Mouse (Mus musculus): ENCODE results near the gene Smarcc1. TPM values are rescaled to one million over a fixed set of nuclear protein-coding genes. Genes with fewer than 3 reads are reported as not detected.
"Not testable (repeated sequence)": the region's sequence is repeated elsewhere in the genome, so short reads cannot be mapped to it uniquely, and the experiment has no call there.

Smarcc1 gene
- total RNA-seq, 2 experiments from 2014 or later: 19.8 to 23.8 TPM

- intact Hi-C loops (cut with DNase I; ENCODE audit: low total_unique reads); DNase-seq: not testable (repeated sequence)
Measured at GRCm38 (mm10) chr9:110124008-110124540, 6.6 kb downstream of the Smarcc1 start.

- intact Hi-C loops (cut with DNase I; ENCODE audit: low total_unique reads): no loop called here
- DNase-seq: no peak
Measured at GRCm38 (mm10) chr9:110130896-110131524, 13.5 kb downstream of the Smarcc1 start.

GRCm38 (mm10) chr9:110131525-110132197 is 14.2 kb downstream of the Smarcc1 start:
- peak; percentile 100 for DNase-seq
- intact Hi-C loops (cut with DNase I; ENCODE audit: low total_unique reads): no loop called here

- no peak for DNase-seq
- intact Hi-C loops (cut with DNase I; ENCODE audit: low total_unique reads): no loop called here
Measured at GRCm38 (mm10) chr9:110132201-110132605, 14.7 kb downstream of the Smarcc1 start.

- intact Hi-C loops (cut with DNase I; ENCODE audit: low total_unique reads): no loop called here
- no peak for DNase-seq
Measured at GRCm38 (mm10) chr9:110132921-110133320, 15.4 kb downstream of the Smarcc1 start.

GRCm38 (mm10) chr9:110134176-110134575 is 16.7 kb downstream of the Smarcc1 start:
- DNase-seq: no peak
- intact Hi-C loops (cut with DNase I; ENCODE audit: low total_unique reads): no loop called here

- no peak for DNase-seq
- intact Hi-C loops (cut with DNase I; ENCODE audit: low total_unique reads): no loop called here
Measured at GRCm38 (mm10) chr9:110139119-110139518, 21.6 kb downstream of the Smarcc1 start.

- intact Hi-C loops (cut with DNase I; ENCODE audit: low total_unique reads): no loop called here
- no peak for DNase-seq
Measured at GRCm38 (mm10) chr9:110142097-110142496, 24.6 kb downstream of the Smarcc1 start.

- DNase-seq: no peak
- intact Hi-C loops (cut with DNase I; ENCODE audit: low total_unique reads): no loop called here
Measured at GRCm38 (mm10) chr9:110148598-110148997, 31.1 kb downstream of the Smarcc1 start.

- DNase-seq: no peak
- intact Hi-C loops (cut with DNase I; ENCODE audit: low total_unique reads): no loop called here
Measured at GRCm38 (mm10) chr9:110159036-110159435, 41.5 kb downstream of the Smarcc1 start.

- intact Hi-C loops (cut with DNase I; ENCODE audit: low total_unique reads); DNase-seq: not testable (repeated sequence)
Measured at GRCm38 (mm10) chr9:110160486-110160885, 43.0 kb downstream of the Smarcc1 start.

- intact Hi-C loops (cut with DNase I; ENCODE audit: low total_unique reads): no loop called here
Measured at GRCm38 (mm10) chr9:110162441-110162840, 44.9 kb downstream of the Smarcc1 start.

GRCm38 (mm10) chr9:110163071-110163470 is 45.6 kb downstream of the Smarcc1 start:
- intact Hi-C loops (cut with DNase I; ENCODE audit: low total_unique reads): no loop called here
- DNase-seq: no peak

More at GRCm38 (mm10) chr9:110162441-110162840, 44.9 kb downstream of the Smarcc1 start:
- no peak for DNase-seq

- DNase-seq: no peak
- intact Hi-C loops (cut with DNase I; ENCODE audit: low total_unique reads): loop anchor here (5.0 to 10.0 kb wide), 2 partner anchors 124 to 279 kb away; no protein-coding TSS in a partner anchor
Measured at GRCm38 (mm10) chr9:110170858-110171257, 53.4 kb downstream of the Smarcc1 start.

GRCm38 (mm10) chr9:110199870-110200269 is 82.4 kb downstream of the Smarcc1 start:
- intact Hi-C loops (cut with DNase I; ENCODE audit: low total_unique reads): no loop called here
- DNase-seq: no peak

- DNase-seq: no peak
- intact Hi-C loops (cut with DNase I; ENCODE audit: low total_unique reads): no loop called here
Measured at GRCm38 (mm10) chr9:110205526-110206404, 88.3 kb downstream of the Smarcc1 start.

- intact Hi-C loops (cut with DNase I; ENCODE audit: low total_unique reads): no loop called here
- no peak for DNase-seq
Measured at GRCm38 (mm10) chr9:110206437-110206836, 88.9 kb downstream of the Smarcc1 start.

- intact Hi-C loops (cut with DNase I; ENCODE audit: low total_unique reads): no loop called here
- DNase-seq: no peak
Measured at GRCm38 (mm10) chr9:110208265-110208664, 90.8 kb downstream of the Smarcc1 start.

GRCm38 (mm10) chr9:110208967-110209366 is 91.5 kb downstream of the Smarcc1 start:
- intact Hi-C loops (cut with DNase I; ENCODE audit: low total_unique reads): no loop called here
- no peak for DNase-seq

- intact Hi-C loops (cut with DNase I; ENCODE audit: low total_unique reads): no loop called here
- DNase-seq: no peak
Measured at GRCm38 (mm10) chr9:110224273-110224672, 106.8 kb downstream of the Smarcc1 start.
